Mouse (Mus musculus) stomach, embryonic 15.5 days (tissue): ENCODE data around the gene Cactin. TPM values are rescaled to one million over a fixed set of nuclear protein-coding genes. Genes with fewer than 3 reads are reported as not detected.
A peak's percentile ranks its signal among the peaks of the same experiment; 100 is the strongest.

Experiments
- microRNA-seq: library from miRNA; unstranded; fragments of <30 nt; microRNA quantifications from one replicate; pipeline ENCODE4, GENCODE M21; 2016
- polyA plus RNA-seq: library from polyadenylated mRNA; unstranded; fragments of >200 nt; fragmentation: Nextera tagmentation; extraction: Ambion mirVana; gene quantifications from 2 replicates; pipeline ENCODE4 v1.2.1, GENCODE M21; 2015

Gene Cactin
- polyA plus RNA-seq, 1 experiment from 2014 or later = 40.5 TPM

Small RNAs within 50 kb of the gene (microRNA-seq; reads per million reads assigned to microRNA genes)
- gene Mir3057 = 8.9 reads per million, percentile 24 among the genes with 10 or more reads in this experiment

Other genes starting within 250 kb of the Cactin start
- gene Creb3l3, start 222.2 kb upstream of the Cactin start, polyA plus RNA-seq = 10.6 and 11.4 TPM in 2 replicates
- gene Map2k2, start 215.2 kb upstream of the Cactin start, polyA plus RNA-seq = 159 and 181 TPM in 2 replicates
- 56.2 and 60.1 TPM in 2 replicates for gene Zbtb7a, start 185.9 kb upstream of the Cactin start, polyA plus RNA-seq
- gene Pias4, start 153.2 kb upstream of the Cactin start, polyA plus RNA-seq = 41.8 and 44.9 TPM in 2 replicates
- 517 and 544 TPM in 2 replicates for gene Eef2, start 144.5 kb upstream of the Cactin start, polyA plus RNA-seq
- 61.9 and 65.4 TPM in 2 replicates for gene Dapk3, start 138.1 kb upstream of the Cactin start, polyA plus RNA-seq
- gene 4930442H23Rik, start 137.3 kb upstream of the Cactin start, polyA plus RNA-seq = 0.10 TPM in 1 of 2 replicates, not detected in the other
- gene Nmrk2, start 119.1 kb upstream of the Cactin start, polyA plus RNA-seq = 0.18 and 0.26 TPM in 2 replicates
- 1.6 and 1.9 TPM in 2 replicates for gene Atcay, start 90.3 kb upstream of the Cactin start, polyA plus RNA-seq
- gene Zfr2, start 87.9 kb upstream of the Cactin start, polyA plus RNA-seq = 8.8 and 10.4 TPM in 2 replicates
- 3.4 and 3.8 TPM in 2 replicates for gene Matk, start 68.2 kb upstream of the Cactin start, polyA plus RNA-seq
- 217 and 233 TPM in 2 replicates for gene Mrpl54, start 54.2 kb upstream of the Cactin start, polyA plus RNA-seq
- gene Apba3, start 54.1 kb upstream of the Cactin start, polyA plus RNA-seq = 54.4 and 58.1 TPM in 2 replicates
- gene Tjp3, start 29.5 kb upstream of the Cactin start, polyA plus RNA-seq = 32.6 and 38.7 TPM in 2 replicates
- 43.1 and 47.6 TPM in 2 replicates for gene Pip5k1c, start 28.1 kb upstream of the Cactin start, polyA plus RNA-seq
- gene Tbxa2r, start 7.6 kb downstream of the Cactin start, polyA plus RNA-seq = 23.5 and 25.3 TPM in 2 replicates
- gene Gipc3, start 22.2 kb downstream of the Cactin start, polyA plus RNA-seq = 0.04 and 0.12 TPM in 2 replicates
- gene Hmg20b, start 29.4 kb downstream of the Cactin start, polyA plus RNA-seq = 78.8 and 79.1 TPM in 2 replicates
- 12.8 and 13.6 TPM in 2 replicates for gene Mfsd12, start 36.4 kb downstream of the Cactin start, polyA plus RNA-seq
- 1.2 and 1.5 TPM in 2 replicates for gene 4930404N11Rik, start 44.7 kb downstream of the Cactin start, polyA plus RNA-seq
- gene Fzr1, start 57.4 kb downstream of the Cactin start, polyA plus RNA-seq = 88.5 and 90.5 TPM in 2 replicates
- gene Dohh, start 63.3 kb downstream of the Cactin start, polyA plus RNA-seq = 78.9 and 80.4 TPM in 2 replicates
- 2.9 and 3.3 TPM in 2 replicates for gene Gm48551, start 63.4 kb downstream of the Cactin start, polyA plus RNA-seq
- 0.41 and 1.4 TPM in 2 replicates for gene Gm48552, start 67.9 kb downstream of the Cactin start, polyA plus RNA-seq
- gene Smim24, start 71.9 kb downstream of the Cactin start, polyA plus RNA-seq = 59.5 and 77.5 TPM in 2 replicates
- 65.5 and 78.2 TPM in 2 replicates for gene Nfic, start 134.5 kb downstream of the Cactin start, polyA plus RNA-seq
- gene Celf5, start 161.6 kb downstream of the Cactin start, polyA plus RNA-seq = 1.7 and 1.8 TPM in 2 replicates
- gene Ncln, start 175.3 kb downstream of the Cactin start, polyA plus RNA-seq = 83.9 and 93.7 TPM in 2 replicates
- 1.4 and 1.6 TPM in 2 replicates for gene S1pr4, start 179.0 kb downstream of the Cactin start, polyA plus RNA-seq
- 4.4 and 5.8 TPM in 2 replicates for gene Gna15, start 203.1 kb downstream of the Cactin start, polyA plus RNA-seq
- 113 and 134 TPM in 2 replicates for gene Gna11, start 224.1 kb downstream of the Cactin start, polyA plus RNA-seq
- gene Aes, start 238.4 kb downstream of the Cactin start, polyA plus RNA-seq = 692 and 697 TPM in 2 replicates